Mouse (Mus musculus): ENCODE measurements around the gene Cd300lg. TPM values are rescaled to one million over a fixed set of nuclear protein-coding genes. Genes with fewer than 3 reads are reported as not detected.

Gene Cd300lg
- polyA plus RNA-seq, 1 experiment from 2014 or later: 0.64 TPM

GRCm38 (mm10) chr11:102025991-102026660, 15.2 kb upstream of the Cd300lg start:
- peak; percentile 14; the same call in 1 of the 2 replicates for ATAC-seq (ENCODE audit: low FRiP score)
- WGBS: 2% methylated on average over 23 of the region's 23 CpGs

GRCm38 (mm10) chr11:102026694-102027360, 14.5 kb upstream of the Cd300lg start:
- under 1% methylated on average over 60 of the region's 73 CpGs for WGBS
- H3K4me2 ChIP-seq: peak overlapping the region; percentile 69
- no peaks in the 10 kb centered on the region for H3K27me3 ChIP-seq (replicated peaks)
- H3K36me3 ChIP-seq: peaks cover 14% of the 10 kb centered on the region; the same call in 1 of the 2 replicates
- ATAC-seq (ENCODE audit: low FRiP score): peak; percentile 90
- H3K4me1 ChIP-seq: peaks cover 47% of the 10 kb centered on the region
- peak overlapping the region; percentile 61 for H3K9ac ChIP-seq (replicated peaks)
- peak overlapping the region; percentile 93 for H3K27ac ChIP-seq (replicated peaks)
- H3K4me3 ChIP-seq (replicated peaks): peak overlapping the region; percentile 58
- H3K9me3 ChIP-seq (replicated peaks): no peaks in the 10 kb centered on the region

More at GRCm38 (mm10) chr11:102025991-102026660, 15.2 kb upstream of the Cd300lg start:
- H3K9me3 ChIP-seq (replicated peaks): no peaks in the 10 kb centered on the region
- H3K9ac ChIP-seq (replicated peaks): peak overlapping the region; percentile 61
- H3K27me3 ChIP-seq (replicated peaks): no peaks in the 10 kb centered on the region
- peak overlapping the region; percentile 58 for H3K4me3 ChIP-seq (replicated peaks)
- peak overlapping the region; percentile 69 for H3K4me2 ChIP-seq
- peak overlapping the region; percentile 93 for H3K27ac ChIP-seq (replicated peaks)
- peaks cover 14% of the 10 kb centered on the region; the same call in 1 of the 2 replicates for H3K36me3 ChIP-seq
- H3K4me1 ChIP-seq: peaks cover 47% of the 10 kb centered on the region

- 2% methylated on average over 12 of the region's 12 CpGs for WGBS
- H3K27ac ChIP-seq (replicated peaks): peak overlapping the region; percentile 93
- peaks cover 47% of the 10 kb centered on the region for H3K4me1 ChIP-seq
- peak overlapping the region; percentile 69 for H3K4me2 ChIP-seq
- H3K9me3 ChIP-seq (replicated peaks): no peaks in the 10 kb centered on the region
- peak; percentile 51 for ATAC-seq (ENCODE audit: low FRiP score)
- H3K9ac ChIP-seq (replicated peaks): peak overlapping the region; percentile 61
- H3K27me3 ChIP-seq (replicated peaks): no peaks in the 10 kb centered on the region
- peaks cover 9% of the 10 kb centered on the region; the same call in 1 of the 2 replicates for H3K36me3 ChIP-seq
- H3K4me3 ChIP-seq (replicated peaks): peak overlapping the region; percentile 58
Observed at GRCm38 (mm10) chr11:102027361-102028017, 13.8 kb upstream of the Cd300lg start.

- no peak for ATAC-seq (ENCODE audit: low FRiP score)
- Histone ChIP-seq H3K27ac (replicated peaks) (peak within 1 kb of the TSS; percentile 93), H3K9me3 (replicated peaks) (no peaks in the 10 kb centered on the region), H3K36me3 (peaks cover 3% of the 10 kb centered on the region; the same call in 1 of the 2 replicates), H3K4me1 (peaks cover 47% of the 10 kb centered on the region), H3K4me3 (replicated peaks) (peak within 1 kb of the TSS; percentile 58), H3K27me3 (replicated peaks) (no peaks in the 10 kb centered on the region), H3K9ac (replicated peaks) (peak within 1 kb of the TSS; percentile 61), H3K4me2 (peak within 1 kb of the TSS; percentile 69)
- WGBS: 72% methylated on average over 6 of the region's 6 CpGs
Observed at GRCm38 (mm10) chr11:102028087-102028816, 13.1 kb upstream of the Cd300lg start, which contains the start of gene Mpp3. TSS of gene Mpp3 (minus strand) at chr11:102028461.

- no peaks in the 10 kb centered on the region for H3K36me3 ChIP-seq
- no peak overlapping the region for H3K4me3 ChIP-seq (replicated peaks)
- H3K9ac ChIP-seq (replicated peaks): no peak overlapping the region
- no peak overlapping the region for H3K27ac ChIP-seq (replicated peaks)
- no peak overlapping the region for H3K4me2 ChIP-seq
- no peaks in the 10 kb centered on the region for H3K9me3 ChIP-seq (replicated peaks)
- no peak for ATAC-seq (ENCODE audit: low FRiP score)
- H3K27me3 ChIP-seq (replicated peaks): no peaks in the 10 kb centered on the region
- WGBS: 88% methylated on average over 4 of the region's 4 CpGs
- H3K4me1 ChIP-seq: peaks cover 37% of the 10 kb centered on the region
Observed at GRCm38 (mm10) chr11:102029304-102029703, 12.0 kb upstream of the Cd300lg start.

GRCm38 (mm10) chr11:102029966-102030365, 11.3 kb upstream of the Cd300lg start:
- no peak for ATAC-seq (ENCODE audit: low FRiP score)
- Histone ChIP-seq H3K27ac (replicated peaks) (no peak overlapping the region), H3K27me3 (replicated peaks) (no peaks in the 10 kb centered on the region), H3K9ac (replicated peaks) (no peak overlapping the region), H3K4me2 (no peak overlapping the region), H3K9me3 (replicated peaks) (no peaks in the 10 kb centered on the region), H3K36me3 (no peaks in the 10 kb centered on the region), H3K4me1 (peaks cover 31% of the 10 kb centered on the region), H3K4me3 (replicated peaks) (no peak overlapping the region)
- WGBS: 21% methylated on average over 7 of the region's 7 CpGs

- WGBS: 69% methylated on average over 7 of the region's 7 CpGs
- peaks cover 22% of the 10 kb centered on the region for H3K4me1 ChIP-seq
- no peaks in the 10 kb centered on the region for H3K9me3 ChIP-seq (replicated peaks)
Observed at GRCm38 (mm10) chr11:102031149-102031548, 10.2 kb upstream of the Cd300lg start.

GRCm38 (mm10) chr11:102033055-102033591, 8.2 kb upstream of the Cd300lg start:
- no peaks in the 10 kb centered on the region for H3K9me3 ChIP-seq (replicated peaks)
- no peak overlapping the region for H3K27ac ChIP-seq (replicated peaks)
- H3K4me2 ChIP-seq: no peak overlapping the region
- H3K36me3 ChIP-seq: no peaks in the 10 kb centered on the region
- 93% methylated on average over 12 of the region's 12 CpGs for WGBS
- H3K9ac ChIP-seq (replicated peaks): no peak overlapping the region
- no peak overlapping the region for H3K4me3 ChIP-seq (replicated peaks)
- H3K27me3 ChIP-seq (replicated peaks): no peaks in the 10 kb centered on the region
- ATAC-seq (ENCODE audit: low FRiP score): no peak
- peaks cover 13% of the 10 kb centered on the region for H3K4me1 ChIP-seq

More at GRCm38 (mm10) chr11:102031149-102031548, 10.2 kb upstream of the Cd300lg start:
- Histone ChIP-seq H3K27me3 (replicated peaks) (no peaks in the 10 kb centered on the region), H3K27ac (replicated peaks) (no peak overlapping the region), H3K36me3 (no peaks in the 10 kb centered on the region), H3K9ac (replicated peaks) (no peak overlapping the region), H3K4me3 (replicated peaks) (no peak overlapping the region), H3K4me2 (no peak overlapping the region)
- ATAC-seq (ENCODE audit: low FRiP score): no peak

- H3K27me3 ChIP-seq (replicated peaks): no peaks in the 10 kb centered on the region
- no peak overlapping the region for H3K27ac ChIP-seq (replicated peaks)
- H3K36me3 ChIP-seq: no peaks in the 10 kb centered on the region
- H3K4me2 ChIP-seq: no peak overlapping the region
- no peaks in the 10 kb centered on the region for H3K9me3 ChIP-seq (replicated peaks)
- 46% methylated on average over 8 of the region's 8 CpGs for WGBS
- no peak for ATAC-seq (ENCODE audit: low FRiP score)
- H3K9ac ChIP-seq (replicated peaks): no peak overlapping the region
- peaks cover 7% of the 10 kb centered on the region; the same call in 1 of the 2 replicates for H3K4me1 ChIP-seq
- H3K4me3 ChIP-seq (replicated peaks): no peak overlapping the region
Observed at GRCm38 (mm10) chr11:102034887-102035286, 6.4 kb upstream of the Cd300lg start.

GRCm38 (mm10) chr11:102035456-102035960, 5.8 kb upstream of the Cd300lg start:
- H3K27ac ChIP-seq (replicated peaks): no peak overlapping the region
- no peaks in the 10 kb centered on the region for H3K9me3 ChIP-seq (replicated peaks)
- peaks cover 3% of the 10 kb centered on the region; the same call in 1 of the 2 replicates for H3K4me1 ChIP-seq
- no peak overlapping the region for H3K9ac ChIP-seq (replicated peaks)
- no peaks in the 10 kb centered on the region for H3K36me3 ChIP-seq
- H3K4me2 ChIP-seq: no peak overlapping the region
- ATAC-seq (ENCODE audit: low FRiP score): no peak
- no peaks in the 10 kb centered on the region for H3K27me3 ChIP-seq (replicated peaks)
- H3K4me3 ChIP-seq (replicated peaks): no peak overlapping the region
- 69% methylated on average over 5 of the region's 5 CpGs for WGBS

- no peak overlapping the region for H3K27ac ChIP-seq (replicated peaks)
- peaks cover 3% of the 10 kb centered on the region; the same call in 1 of the 2 replicates for H3K4me1 ChIP-seq
- H3K27me3 ChIP-seq (replicated peaks): no peaks in the 10 kb centered on the region
- WGBS: 81% methylated on average over 7 of the region's 7 CpGs
- no peak overlapping the region for H3K9ac ChIP-seq (replicated peaks)
- no peaks in the 10 kb centered on the region for H3K9me3 ChIP-seq (replicated peaks)
- H3K4me2 ChIP-seq: no peak overlapping the region
- no peak for ATAC-seq (ENCODE audit: low FRiP score)
- no peak overlapping the region for H3K4me3 ChIP-seq (replicated peaks)
- H3K36me3 ChIP-seq: no peaks in the 10 kb centered on the region
Observed at GRCm38 (mm10) chr11:102036336-102036735, 5.0 kb upstream of the Cd300lg start.
